Mouse (Mus musculus): ENCODE data around the gene Rbm34. TPM values are rescaled to one million over a fixed set of nuclear protein-coding genes. Genes with fewer than 3 reads are reported as not detected.

The Rbm34 gene
- 13.4 and 13.7 TPM in 2 replicates for polyA plus RNA-seq (2012; rRNA removed)

DNA sequence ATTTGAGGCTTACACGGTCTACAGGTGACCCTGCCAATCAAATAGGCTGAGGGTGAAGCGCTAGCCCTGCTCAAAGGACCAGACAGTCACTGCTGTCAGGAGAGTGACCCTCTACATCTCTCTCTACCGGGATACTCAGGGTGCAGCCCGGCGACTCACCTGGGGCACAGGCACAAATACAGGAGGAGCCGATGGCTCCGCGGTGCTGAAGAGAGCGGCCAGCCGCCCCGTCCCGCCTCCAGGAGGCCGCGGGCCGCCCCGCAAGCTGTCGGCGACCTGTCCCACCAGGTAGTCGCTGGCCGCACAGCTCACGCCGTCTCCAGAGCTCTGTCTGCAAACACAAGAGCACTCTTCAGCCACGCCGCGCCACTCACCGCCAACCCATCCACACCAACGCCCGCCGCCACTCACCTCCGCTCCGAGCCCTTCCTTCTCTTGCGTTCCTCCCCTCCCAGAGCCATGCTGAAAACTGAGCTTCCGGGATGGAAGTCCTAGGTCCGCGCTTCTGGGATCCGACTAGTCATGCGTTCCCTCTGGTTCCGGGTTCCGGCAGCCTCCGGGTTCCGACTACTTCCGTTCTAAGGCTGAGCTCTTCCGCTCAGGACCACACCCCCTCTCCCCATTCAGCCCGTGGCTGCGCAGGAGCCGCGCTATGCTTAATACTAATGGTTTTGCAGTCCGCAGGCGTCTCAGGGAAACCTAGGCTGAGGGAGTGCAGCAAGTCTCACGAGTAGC is at the start of gene Rbm34:
Gene Rbm34, minus strand, starts transcription at position 493 of the 735 bp plus-strand sequence.

GRCm38 (mm10) chr8:126945730-126946163 is 25.1 kb downstream of the Rbm34 start, which contains the start of gene Tomm20:
Gene Tomm20, minus strand, starts transcription at chr8:126945844.

Other genes starting within 250 kb of the Rbm34 start
- gene Tomm20, start 25.2 kb downstream of the Rbm34 start, polyA plus RNA-seq (2012; rRNA removed): 221 and 316 TPM in 2 replicates
- 28.1 and 28.2 TPM in 2 replicates for gene Pard3, start 92.8 kb upstream of the Rbm34 start, polyA plus RNA-seq (2012; rRNA removed)

Data from central nervous system, embryonic 14 days (tissue).